Mouse (Mus musculus) thymus, adult 18-20 months (tissue): ENCODE results near the gene Stard9.

Experiments
- DNase-seq, 2 experiments: peaks; one replicate each; pipeline ENCODE4 v3.0.0; 2022; ENCODE audit warnings: mixed read lengths in 2 of 2

The Stard9 gene

GRCm38 (mm10) chr2:120628886-120629735 is at the start of gene Stard9:
Stard9 (plus strand) TSS chr2:120629121.
- DNase-seq = peak; percentile 98

GRCm38 (mm10) chr2:120589759-120590158 is 39.2 kb upstream of the Stard9 start:
- DNase-seq = no peak

GRCm38 (mm10) chr2:120592227-120592626 is 36.7 kb upstream of the Stard9 start:
- no peak for DNase-seq

- DNase-seq = no peak
These were observed 31.2 kb upstream of the Stard9 start for GRCm38 (mm10) chr2:120597734-120598133.

- DNase-seq = no peak
These were observed 29.4 kb upstream of the Stard9 start for GRCm38 (mm10) chr2:120599506-120599905.

- DNase-seq = no peak
These were observed 22.8 kb upstream of the Stard9 start for GRCm38 (mm10) chr2:120606021-120606690.

- DNase-seq = peak; percentile 86 to 90
These were observed 19.8 kb upstream of the Stard9 start, which contains the start of the genes Haus2 and Lrrc57 for GRCm38 (mm10) chr2:120608830-120609723. Haus2 (plus strand) TSS chr2:120609383. Lrrc57 (minus strand) TSS chr2:120609520.

GRCm38 (mm10) chr2:120616279-120617163 is 12.4 kb upstream of the Stard9 start:
- no peak for DNase-seq

- no peak for DNase-seq
These were observed 9.4 kb upstream of the Stard9 start for GRCm38 (mm10) chr2:120619538-120619937.

GRCm38 (mm10) chr2:120622920-120623319 is 6.0 kb upstream of the Stard9 start:
- DNase-seq = no peak

GRCm38 (mm10) chr2:120628076-120628865 is 650 bp upstream of the Stard9 start:
- no peak for DNase-seq

- DNase-seq = no peak
These were observed 1.3 kb downstream of the Stard9 start for GRCm38 (mm10) chr2:120630246-120630645.

- DNase-seq = no peak
These were observed 1.7 kb downstream of the Stard9 start for GRCm38 (mm10) chr2:120630655-120631054.

GRCm38 (mm10) chr2:120631521-120631920 is 2.6 kb downstream of the Stard9 start:
- DNase-seq = no peak

GRCm38 (mm10) chr2:120631957-120632356 is 3.0 kb downstream of the Stard9 start:
- DNase-seq = no peak

GRCm38 (mm10) chr2:120640835-120641234 is 11.9 kb downstream of the Stard9 start:
- no peak for DNase-seq

GRCm38 (mm10) chr2:120643836-120644235 is 14.9 kb downstream of the Stard9 start:
- DNase-seq = no peak

GRCm38 (mm10) chr2:120646777-120647176 is 17.9 kb downstream of the Stard9 start:
- DNase-seq = no peak

GRCm38 (mm10) chr2:120652256-120652924 is 23.5 kb downstream of the Stard9 start:
- DNase-seq = no peak

GRCm38 (mm10) chr2:120652925-120653284 is 24.0 kb downstream of the Stard9 start:
- DNase-seq = no peak
